Mouse (Mus musculus): ENCODE measurements around the gene Cox6a2.

Gene Cox6a2

DNA sequence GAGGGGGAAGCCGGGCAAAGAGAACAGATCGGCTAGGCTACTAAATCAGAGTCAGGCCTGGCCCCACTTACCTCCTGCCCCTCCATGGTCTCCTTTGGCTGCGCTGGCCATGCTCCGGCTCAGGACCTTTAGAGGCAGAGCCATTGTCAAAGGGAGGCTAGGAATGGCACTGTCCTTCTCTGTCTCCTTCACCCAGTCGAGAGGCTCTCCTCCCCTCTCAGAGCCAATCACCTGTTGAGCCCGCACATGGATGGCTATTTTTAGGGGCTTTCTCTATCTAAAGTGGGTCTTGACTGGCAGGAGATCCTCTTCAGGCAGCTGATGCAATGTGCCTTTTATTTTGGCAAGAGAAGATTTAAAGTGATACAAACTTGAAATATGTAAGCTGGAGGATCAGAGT, at the start of gene Cox6a2:
Gene Cox6a2, minus strand, starts transcription at position 236 of the 400 bp plus-strand sequence.
- DNase-seq = no peak

DNA sequence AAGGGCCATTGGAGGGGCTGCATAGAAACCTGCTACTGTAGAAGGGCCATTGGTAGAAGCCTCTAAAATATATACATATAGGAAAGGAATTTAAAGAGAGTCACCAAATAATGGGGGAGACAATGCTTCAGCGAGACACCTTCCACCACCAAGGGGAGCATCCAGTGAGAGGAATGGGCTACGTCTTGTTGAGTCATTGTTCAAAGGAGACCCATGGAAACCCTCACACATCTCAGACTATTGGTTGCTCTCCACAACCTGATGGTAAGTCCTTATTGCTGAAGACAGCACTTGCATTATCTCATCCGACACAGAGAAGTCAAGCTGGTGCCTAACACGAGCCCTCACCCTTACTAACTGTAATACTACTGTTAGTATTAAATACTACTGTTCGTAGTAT, 49.6 kb upstream of the Cox6a2 start:
- no peak for DNase-seq

DNA sequence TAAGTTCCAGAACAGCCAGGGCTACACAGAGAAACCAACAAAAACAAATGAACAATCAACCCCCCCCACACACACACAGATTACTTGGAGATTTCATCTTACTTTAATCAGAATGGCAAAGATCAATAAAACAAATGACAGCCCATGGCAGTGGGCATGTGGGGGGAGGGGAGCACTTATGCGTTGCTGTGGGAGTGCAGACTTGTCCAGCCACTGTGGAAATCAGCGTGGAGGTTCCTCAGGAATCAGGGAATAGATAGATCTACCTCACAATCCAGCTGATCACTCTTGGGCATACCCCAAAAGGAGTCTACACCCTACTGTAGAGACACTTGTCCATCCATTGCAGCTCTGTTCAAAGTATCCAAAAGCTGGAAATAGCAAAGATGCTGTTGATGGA, 48.8 kb upstream of the Cox6a2 start:
- no peak for DNase-seq

DNA sequence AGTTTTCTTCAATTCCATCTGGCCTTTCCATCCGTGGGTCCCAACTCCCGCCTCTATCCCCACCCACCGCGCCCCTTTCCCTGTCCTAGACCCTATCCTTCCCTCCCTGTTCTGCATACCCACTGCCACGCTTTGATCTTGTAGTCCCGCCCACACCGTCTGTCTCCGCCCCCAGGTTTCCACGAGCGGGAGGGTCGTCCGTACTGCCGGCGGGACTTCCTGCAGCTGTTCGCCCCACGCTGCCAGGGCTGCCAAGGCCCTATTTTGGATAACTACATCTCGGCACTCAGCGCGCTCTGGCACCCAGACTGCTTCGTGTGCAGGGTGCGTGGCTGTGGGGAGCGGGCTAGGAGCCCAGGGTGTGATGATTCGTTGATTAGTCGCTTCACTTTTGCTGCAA, 46.4 kb upstream of the Cox6a2 start:
- DNase-seq = no peak

DNA sequence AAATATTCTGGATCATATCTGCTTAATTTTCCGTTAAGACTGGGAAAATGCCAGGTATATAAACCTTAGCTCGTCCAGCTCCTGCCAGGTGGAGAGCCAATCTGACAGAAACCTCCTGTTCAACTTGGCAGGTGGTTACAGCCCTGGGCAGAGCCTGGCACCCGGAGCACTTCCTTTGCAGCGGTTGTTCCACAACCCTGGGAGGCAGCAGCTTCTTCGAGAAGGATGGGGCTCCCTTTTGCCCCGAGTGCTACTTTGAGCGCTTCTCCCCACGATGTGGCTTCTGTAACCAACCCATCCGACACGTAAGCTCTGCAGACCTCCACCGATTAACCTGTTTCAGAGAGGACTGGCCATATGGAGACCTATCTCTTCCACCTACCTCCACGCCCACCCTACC, 45.8 kb upstream of the Cox6a2 start:
- DNase-seq = no peak

DNA sequence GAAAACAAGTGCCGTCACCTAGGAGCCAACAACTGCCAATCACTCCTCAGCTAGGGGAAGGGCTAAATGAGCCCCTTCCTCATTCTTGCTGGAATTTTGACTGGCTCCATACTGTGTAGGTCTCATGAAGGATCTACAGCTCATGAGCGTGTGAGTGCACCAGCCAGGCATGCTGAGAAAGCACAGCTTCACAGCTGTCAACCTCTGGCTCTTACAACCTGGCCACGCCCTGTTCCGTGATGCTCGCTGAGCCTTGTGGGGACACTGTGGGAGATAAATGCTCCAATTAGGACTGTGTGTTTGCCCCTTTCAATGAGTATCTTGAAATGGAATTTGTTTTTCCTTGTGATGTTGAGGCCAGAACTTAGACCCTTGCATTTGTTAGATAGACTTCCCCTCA, 43.8 kb upstream of the Cox6a2 start:
- no peak for DNase-seq

DNA sequence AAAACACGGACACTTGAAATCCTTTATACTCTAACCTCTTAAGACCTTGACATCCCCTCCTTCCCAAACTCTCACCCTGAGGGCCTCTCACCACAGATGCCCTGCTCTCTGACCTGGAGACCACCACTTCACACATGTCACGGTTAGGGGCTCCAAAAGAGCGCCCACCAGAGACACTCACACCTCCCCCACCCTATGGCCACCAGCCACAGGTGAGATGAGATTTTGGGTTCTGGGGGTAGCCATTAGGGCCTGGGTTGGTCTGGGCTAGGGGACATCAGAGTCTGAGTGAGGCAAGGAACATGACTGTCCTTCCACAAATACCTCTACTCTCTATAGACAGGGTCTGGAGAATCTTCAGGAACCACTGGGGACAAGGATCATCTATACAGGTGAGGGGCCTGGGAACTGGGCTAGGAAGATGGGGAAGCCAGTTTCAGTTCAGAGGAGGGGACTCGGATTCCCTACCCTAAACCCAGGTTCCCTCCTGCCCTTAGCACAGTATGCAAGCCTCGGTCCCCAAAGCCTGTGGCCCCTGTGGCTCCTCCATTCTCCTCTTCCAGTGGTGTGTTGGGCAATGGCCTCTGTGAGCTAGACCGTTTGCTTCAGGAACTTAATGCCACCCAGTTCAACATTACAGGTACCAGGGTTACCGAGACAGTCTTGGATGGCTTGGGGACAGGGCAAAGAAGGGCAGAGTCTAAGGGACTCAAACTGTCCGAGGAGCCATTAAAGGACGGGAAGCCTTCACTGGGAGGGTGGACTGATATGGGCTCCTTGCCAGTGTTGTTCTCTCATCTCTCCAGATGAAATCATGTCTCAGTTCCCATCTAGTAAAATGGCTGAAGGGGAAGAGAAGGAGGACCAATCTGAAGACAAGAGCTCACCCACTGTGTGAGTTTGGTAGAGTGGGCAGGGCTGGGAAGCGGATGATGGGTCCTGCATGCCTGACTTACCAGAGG, 42.2 kb upstream of the Cox6a2 start:
- DNase-seq = no peak

DNA sequence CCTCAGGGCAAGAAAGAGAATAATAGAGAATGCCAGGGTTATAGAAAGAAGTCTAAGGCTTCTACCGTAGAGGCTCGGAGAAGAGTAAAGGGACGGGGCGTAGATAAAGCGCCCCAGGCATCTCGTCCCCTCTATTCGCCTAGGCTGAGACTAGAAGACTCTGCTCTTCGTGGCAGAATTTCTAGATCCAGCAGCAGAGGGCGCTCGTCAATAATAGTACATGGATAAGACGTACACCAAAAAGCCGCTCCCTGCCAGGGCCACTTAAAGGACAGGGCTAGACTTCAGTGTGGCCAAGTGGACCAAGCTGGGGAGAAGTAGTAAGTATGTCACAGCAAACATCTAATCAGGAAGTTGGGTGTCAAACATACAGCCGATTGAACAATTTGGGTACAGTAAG, 41.3 kb upstream of the Cox6a2 start:
- DNase-seq = peak; percentile 78

DNA sequence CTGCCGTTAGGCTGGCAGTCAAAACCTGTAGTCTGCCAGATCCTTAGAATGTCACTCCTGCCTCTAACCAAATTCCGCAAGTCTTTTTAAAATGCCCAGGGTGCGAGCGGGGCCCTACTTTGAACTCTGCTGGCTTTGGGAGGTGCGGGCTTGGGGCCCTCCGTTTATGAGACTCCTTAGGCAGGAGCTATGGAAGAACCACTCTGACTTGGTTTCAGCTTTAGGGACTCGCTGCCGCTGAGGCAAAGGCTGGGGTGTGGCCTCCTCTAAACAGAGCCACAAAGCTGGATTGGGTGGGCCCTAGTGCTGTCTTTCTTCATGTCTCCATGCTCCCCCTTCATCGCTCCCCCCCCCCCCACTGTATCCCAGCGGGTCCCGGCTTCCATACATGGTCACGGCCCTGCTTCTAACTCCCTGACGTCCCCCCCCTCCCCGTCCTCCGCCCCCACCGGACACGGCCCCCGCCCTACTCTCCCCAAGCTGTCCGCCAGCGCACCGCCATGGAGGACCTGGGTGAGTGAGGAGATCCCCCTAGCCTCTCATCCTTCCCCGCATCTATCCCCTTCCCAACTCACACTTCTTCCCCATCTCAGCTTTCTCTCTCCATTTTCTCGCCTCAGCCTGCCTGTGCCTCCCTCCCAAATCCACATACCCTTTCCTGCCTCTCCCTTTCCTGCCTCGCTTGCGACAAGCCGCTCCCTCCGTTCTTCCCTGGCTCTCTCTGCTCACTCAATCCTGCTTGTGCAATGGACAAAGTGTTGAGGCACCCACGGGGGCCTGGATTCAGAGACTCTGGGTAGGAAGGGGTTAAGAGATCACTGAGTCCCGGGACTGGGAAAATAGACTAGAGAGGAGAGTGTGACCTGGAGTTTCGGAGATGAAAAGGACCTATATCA, 40.6 kb upstream of the Cox6a2 start, which contains the start of gene Tgfb1i1:
Gene Tgfb1i1, plus strand, starts transcription at position 317 of the 896 bp plus-strand sequence.
- no peak for DNase-seq

DNA sequence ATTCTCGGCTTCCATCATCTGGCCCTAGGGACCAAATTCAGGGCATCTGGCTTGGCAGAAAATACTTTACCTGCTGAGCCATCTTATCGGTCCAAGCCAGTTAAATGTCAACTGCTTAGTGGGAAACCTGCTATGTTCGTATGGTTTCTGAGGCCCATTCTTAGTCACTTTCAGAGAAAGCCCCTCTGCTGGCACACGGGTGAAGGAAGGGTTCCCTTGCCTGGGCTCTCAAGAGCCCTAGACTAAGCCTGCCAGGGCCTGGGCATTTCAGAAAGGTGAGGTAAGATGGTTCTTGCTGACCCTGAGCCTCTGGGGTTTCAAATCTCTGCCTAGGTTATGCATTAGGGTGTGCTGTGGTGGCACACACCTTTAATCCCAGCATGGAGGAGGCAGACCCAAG, 39.4 kb upstream of the Cox6a2 start:
- DNase-seq = no peak

DNA sequence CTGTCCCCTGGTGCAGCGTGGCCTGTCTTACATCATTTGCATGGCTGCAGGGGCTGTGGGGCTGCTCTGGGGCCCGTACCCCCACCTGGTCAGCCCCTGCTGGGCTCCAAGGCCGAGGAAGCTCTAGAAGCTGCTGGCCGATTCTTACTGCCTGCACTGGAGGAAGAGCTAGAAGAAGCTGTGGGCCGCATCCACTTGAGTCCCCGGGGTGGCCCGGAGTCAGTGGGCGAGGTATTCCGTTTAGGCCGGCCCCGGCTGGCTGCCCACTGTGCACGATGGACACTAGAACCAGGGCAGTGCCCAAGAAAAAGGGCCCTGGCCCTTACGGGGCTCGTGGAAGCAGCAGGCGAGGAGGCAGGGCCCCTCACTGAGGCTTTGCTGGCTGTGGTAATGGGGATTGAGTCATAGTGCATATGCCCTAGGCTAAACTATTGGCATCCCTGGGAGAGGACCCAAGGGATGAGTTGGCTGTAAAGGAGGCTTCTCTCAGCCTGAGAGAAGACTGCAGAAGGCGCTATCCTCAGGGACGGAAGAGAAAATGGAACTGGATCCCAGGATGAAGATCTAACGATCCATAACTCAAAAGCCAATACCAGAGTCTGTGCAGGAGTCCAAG, 38.3 kb upstream of the Cox6a2 start:
- DNase-seq = no peak

DNA sequence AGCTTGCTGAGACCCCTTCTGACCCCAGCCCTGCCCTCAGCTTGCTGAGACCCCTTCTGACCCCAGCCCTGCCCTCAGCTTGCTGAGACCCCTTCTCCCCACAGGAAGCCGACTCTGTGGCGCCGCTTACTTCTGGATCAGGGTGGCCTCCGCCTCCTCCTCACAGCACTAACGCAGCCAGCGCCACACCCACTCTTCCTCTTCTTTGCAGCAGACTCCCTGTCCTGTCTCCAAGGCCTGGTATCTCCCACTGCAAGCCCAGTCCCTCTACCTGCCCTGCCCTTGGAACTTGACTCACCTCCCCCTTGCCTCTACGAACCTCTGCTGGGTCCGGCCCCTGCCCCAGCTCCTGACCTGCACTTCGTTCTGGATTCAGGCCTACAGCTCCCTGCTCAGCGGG, 37.7 kb upstream of the Cox6a2 start:
- no peak for DNase-seq

DNA sequence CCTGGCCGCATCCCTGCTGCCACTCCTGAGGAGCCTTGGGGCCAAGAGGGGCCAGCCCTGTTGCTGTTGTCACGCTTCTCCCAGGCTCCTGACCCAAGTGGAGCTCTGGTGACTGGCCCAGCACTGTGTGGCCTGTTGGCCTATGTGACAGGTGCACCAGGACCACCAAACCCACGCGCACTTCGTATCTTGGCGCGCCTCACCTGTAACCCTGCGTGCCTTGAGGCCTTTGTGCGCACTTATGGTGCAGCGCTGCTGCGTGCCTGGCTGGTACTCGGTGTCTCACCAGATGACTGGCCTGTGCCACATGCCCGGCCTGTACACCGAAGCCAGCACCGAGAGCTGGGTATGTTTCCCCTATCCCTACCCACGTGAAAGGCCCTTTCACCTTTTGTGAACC, 36.1 kb upstream of the Cox6a2 start:
- DNase-seq = no peak

DNA sequence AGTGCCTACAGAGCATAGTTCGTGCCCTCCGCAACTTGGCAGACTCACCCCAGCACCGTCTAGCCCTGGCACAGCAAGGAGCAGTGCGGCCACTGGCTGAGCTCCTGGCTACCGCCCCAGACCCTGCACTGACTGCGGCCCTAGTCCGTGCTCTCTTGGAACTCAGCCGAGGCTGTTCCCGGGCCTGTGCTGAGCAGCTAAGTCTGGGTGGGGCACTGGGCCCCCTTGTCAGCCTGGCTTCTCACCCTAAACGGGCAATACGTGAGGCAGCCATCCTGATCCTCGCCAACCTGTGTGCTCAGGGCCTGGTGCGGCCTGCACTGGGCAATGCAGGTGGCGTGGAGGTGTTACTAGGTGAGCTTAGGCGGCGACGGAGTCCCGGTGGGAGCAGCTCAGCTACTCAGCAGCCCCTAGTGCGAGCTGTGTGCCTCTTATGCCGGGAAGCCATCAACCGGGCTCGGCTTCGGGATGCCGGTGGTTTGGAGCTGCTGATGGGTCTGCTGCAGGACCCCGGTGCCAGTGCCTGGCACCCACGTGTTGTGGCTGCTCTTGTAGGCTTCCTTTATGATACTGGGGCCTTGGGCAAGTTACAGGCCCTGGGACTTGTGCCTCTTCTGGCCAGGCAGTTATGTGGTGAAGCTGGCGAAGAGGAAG, 34.1 kb upstream of the Cox6a2 start:
- no peak for DNase-seq

DNA sequence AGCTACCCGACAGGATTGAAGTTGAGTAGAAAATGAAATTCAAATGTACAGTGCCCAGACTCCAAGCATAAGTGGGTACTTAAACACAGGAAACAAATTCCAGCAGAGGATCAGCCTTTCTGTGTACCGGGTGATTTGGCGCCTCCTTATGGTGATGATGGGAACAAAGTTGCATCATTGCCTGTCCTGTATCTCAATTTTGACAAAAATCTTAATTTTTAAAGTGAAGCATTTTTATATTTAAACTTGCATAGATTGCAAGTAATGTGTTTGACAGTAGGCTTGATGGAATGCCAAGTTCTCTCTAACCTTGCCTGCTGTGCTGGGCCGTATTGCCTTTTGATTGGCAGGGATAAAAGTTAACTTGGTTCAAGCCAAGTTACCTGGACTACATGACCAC, 32.8 kb upstream of the Cox6a2 start:
- peak; percentile 62 to 67 for DNase-seq

DNA sequence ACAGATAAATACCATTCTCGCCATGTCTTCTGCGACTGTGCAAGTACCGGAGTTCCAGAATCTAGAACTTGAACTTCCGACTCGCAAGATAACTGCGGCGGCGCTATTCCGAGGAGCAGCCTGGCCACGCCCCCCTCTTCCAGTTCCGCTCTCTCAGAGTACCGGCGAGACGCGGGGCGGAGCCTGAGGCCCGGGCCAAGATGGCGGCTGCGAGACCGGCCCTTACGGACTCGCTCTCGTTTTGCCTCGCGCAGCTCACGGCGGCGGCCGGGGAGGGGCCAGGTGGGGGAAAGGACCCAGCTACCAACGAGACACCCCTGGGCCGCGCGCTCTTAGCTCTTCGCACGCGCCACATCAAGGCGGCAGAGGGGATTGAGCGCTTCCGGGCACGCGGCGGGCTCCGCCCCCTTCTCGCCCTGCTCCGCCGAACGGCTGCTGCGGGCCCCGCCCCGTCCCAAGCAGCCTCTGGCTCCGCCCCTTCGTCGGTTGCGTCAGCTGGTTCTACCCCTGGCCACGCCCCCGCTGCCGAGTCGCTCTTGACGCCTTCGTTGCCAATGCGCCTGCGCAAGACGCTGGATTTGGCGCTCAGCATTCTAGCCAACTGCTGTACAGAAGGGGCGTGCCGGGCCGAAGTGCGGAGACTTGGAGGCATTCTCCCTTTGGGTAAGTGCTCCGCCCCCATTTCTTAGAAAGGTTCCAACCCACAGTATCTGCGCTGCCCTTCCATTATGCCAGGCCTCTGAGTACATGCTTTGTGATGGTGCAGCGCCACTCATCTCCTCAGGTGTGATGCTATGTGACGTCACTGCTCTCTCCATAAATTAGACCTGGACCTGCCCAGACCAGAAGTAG, 32.0 kb upstream of the Cox6a2 start, which contains the start of gene 9130023H24Rik:
Gene 9130023H24Rik, minus strand, starts transcription at position 105 of the 852 bp plus-strand sequence.
- DNase-seq = peak; percentile 100

DNA sequence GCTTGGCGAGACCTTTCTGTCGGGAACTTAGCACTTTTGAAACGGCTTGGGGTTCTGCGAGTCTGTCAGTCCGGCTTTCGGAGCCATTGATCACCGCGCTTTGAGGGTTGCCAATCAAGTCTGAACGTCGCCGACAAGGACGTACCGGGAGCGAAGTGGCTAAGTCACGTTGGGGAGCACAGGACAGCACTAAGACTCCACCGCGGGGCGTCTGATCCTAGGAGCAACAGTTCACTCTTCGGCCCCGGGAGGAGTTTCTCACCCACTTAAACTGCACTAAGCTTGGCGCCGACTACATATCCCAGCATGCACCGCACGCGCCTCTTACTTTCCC, 31.4 kb upstream of the Cox6a2 start:
- DNase-seq = no peak

DNA sequence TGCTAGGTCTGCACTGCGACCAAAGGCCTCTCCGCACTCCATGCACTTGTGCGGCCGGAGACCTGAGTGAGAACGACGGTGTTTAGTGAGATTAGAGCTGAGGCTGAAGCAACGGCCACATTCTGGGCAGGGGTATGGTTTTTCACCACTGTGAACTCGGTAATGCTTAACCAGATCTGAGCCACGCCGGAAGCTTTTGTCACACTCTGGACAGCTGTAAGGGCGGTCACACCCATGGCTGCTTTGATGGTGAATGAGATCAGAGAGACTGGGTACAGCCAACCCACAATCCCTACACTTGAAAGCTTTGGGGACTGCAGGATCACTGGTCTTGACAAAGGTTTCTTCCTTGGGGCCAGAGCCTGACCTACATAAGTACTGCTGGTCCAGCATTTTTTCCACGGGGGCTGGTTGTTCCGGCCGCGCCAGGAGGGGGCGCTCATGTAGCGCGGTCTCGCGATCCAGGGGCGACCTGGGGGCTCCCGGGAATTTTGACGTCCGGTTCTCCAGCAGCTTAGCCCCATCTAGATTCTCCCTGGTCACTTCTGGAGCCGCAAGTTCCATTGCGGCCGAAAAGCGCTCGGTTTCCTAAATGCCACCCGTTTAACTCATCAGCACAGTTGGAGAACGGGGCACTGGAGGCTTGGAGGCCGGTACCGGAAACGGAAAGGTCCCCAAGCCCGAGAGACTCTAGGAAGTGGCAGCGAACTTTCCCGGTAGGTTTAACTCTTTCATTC, 30.8 kb upstream of the Cox6a2 start, which contains the start of gene Armc5:
Gene Armc5, plus strand, starts transcription at position 487 of the 737 bp plus-strand sequence.
- DNase-seq = peak; percentile 81 to 82

DNA sequence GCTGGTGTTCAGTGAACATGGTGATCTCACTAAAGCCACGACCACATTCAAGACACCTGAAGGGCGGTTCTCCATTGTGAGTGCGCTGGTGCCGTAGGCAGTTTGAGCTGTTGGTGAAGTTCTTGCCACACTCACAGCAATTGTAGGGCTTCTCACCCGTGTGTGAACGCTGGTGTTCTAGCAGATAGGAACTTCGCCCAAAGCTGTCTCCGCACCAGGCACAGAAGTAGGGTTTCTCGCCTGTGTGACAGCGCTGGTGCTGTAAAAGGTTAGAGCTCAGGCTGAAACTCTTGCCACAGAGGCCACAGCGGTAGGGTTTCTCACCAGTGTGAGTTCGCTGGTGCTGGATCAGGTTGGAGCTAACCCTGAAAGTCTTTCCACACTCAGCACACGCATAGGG, 30.2 kb upstream of the Cox6a2 start:
- DNase-seq = no peak

DNA sequence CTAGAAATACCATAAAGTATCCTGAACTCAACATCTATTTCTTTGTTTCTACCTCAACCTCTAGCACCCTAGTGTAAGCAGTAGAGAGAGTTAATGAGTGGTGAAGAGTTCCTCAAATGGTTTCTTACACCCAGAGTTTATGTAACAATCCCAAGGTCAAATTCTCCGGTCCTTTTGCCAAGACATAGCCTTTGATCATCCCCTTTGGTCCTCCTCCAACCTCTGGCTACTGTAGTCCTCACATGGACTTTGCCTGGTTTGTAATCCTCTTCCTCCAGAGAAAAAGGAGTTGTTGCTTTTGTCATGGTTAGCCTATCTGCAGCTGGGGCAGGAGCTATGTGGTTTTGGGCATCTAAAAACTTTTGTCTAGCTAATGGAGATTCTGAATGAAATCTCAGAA, 29.3 kb upstream of the Cox6a2 start:
- DNase-seq = no peak

DNA sequence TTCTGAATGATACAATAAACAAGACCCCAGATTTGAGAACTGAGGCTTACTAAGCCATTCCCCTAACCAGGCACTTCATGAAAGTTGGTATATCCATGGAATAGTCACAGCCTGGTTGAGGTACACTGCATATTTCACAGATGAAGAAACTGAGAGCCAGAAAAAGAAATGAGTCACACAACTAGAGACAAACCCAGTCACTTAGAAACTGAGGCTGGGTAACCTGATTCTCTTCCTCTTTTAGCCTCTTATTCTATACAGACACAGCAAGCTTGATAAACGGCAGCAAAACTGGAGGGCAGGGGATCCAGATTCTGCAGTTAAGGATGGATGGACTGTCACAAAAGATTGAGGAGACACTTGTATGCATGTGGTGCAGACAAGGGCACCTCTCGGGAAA, 28.6 kb upstream of the Cox6a2 start:
- DNase-seq = no peak
